Mouse (Mus musculus) embryonic facial prominence, embryonic 12.5 days (tissue): ENCODE data around the gene Smyd3. TPM values are rescaled to one million over a fixed set of nuclear protein-coding genes. Genes with fewer than 3 reads are reported as not detected.
A peak's percentile ranks its signal among the peaks of the same experiment; 100 is the strongest.

Experiments used
- ATAC-seq: fragments of 200-750 bp; cut with Nextera tagmentation; 2 replicates; pipeline ENCODE4 v1.8.0; 2017; ENCODE audit not compliant: insufficient number of reproducible peaks, insufficient read depth, low FRiP score, low TSS enrichment
- H3K27ac ChIP-seq: fragments of 300-500 bp; sonication (generic); 2 replicates; pipeline ENCODE4 v1.5.1; 2016; ENCODE audit warnings: mild to moderate bottlenecking
- H3K27me3 ChIP-seq: fragments of 300-500 bp; sonication (generic); 2 replicates; pipeline ENCODE4 v1.6.1; 2016; ENCODE audit warnings: mild to moderate bottlenecking, moderate library complexity
- H3K36me3 ChIP-seq: fragments of 300-500 bp; sonication (generic); 2 replicates; pipeline ENCODE4 v1.6.1; 2016; ENCODE audit warnings: mild to moderate bottlenecking
- H3K4me1 ChIP-seq: fragments of 300-500 bp; sonication (generic); 2 replicates; pipeline ENCODE4 v1.6.1; 2016
- H3K4me2 ChIP-seq: fragments of 300-500 bp; sonication (generic); replicated peaks from 2 replicates; pipeline ENCODE4 v1.6.1; 2016; ENCODE audit warnings: mild to moderate bottlenecking, moderate library complexity
- H3K4me3 ChIP-seq: fragments of 300-500 bp; sonication (generic); 2 replicates; pipeline ENCODE4 v1.5.1; 2016; ENCODE audit warnings: mild to moderate bottlenecking
- H3K9ac ChIP-seq: fragments of 300-500 bp; sonication (generic); 2 replicates; pipeline ENCODE4 v1.6.1; 2016; ENCODE audit warnings: mild to moderate bottlenecking, moderate library complexity
- H3K9me3 ChIP-seq: fragments of 300-500 bp; sonication (generic); 2 replicates; pipeline ENCODE4 v1.6.1; 2016; ENCODE audit warnings: mild to moderate bottlenecking, moderate library complexity
- WGBS: fragments of 180-500 bp; shearing (Covaris S2); methylation state at CpG from one replicate; pipeline ENCODE4 v1.1.7; 2016; 5-methylcytosine and 5-hydroxymethylcytosine counted together
- polyA plus RNA-seq: library from polyadenylated mRNA; unstranded; fragments of >200 nt; fragmentation: Nextera tagmentation; extraction: Ambion mirVana; gene quantifications from 2 replicates; pipeline ENCODE4 v1.2.1, GENCODE M21; 2016

Gene Smyd3
- polyA plus RNA-seq, 1 experiment from 2014 or later: 28.9 TPM

DNA sequence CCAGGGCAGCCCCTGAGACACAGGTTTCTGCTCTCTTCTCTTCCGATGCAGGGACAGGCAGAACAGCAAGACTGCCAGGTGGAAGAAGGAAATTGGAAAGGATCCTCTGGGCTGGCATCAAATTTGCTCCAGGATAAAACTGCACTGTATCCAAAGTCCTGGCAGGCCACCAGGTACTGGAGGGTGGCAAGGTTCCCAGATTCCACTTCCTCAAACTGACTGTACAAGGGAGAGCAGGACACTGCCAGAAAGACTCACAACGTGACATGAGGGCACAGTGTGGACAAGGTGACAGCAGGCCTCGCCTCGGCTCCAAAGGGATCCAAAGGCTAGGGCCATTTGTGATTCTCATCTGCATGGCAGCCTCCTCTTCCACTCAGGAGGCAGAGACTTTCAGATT, 505.6 kb downstream of the Smyd3 start:
- no peak overlapping the region for H3K4me3 ChIP-seq
- H3K9me3 ChIP-seq: no peaks in the 10 kb centered on the region
- no peaks in the 10 kb centered on the region for H3K4me1 ChIP-seq
- H3K4me2 ChIP-seq: no peak overlapping the region
- WGBS: 88% methylated on average over 4 of the region's 4 CpGs
- H3K9ac ChIP-seq: no peak overlapping the region
- H3K36me3 ChIP-seq: no peaks in the 10 kb centered on the region
- no peak for ATAC-seq
- no peaks in the 10 kb centered on the region for H3K27me3 ChIP-seq
- no peak overlapping the region for H3K27ac ChIP-seq

GRCm38 (mm10) chr1:179010756-179011155, 507.1 kb downstream of the Smyd3 start:
- Histone ChIP-seq H3K27ac (no peak overlapping the region), H3K4me1 (no peaks in the 10 kb centered on the region), H3K27me3 (no peaks in the 10 kb centered on the region), H3K9me3 (no peaks in the 10 kb centered on the region), H3K4me3 (no peak overlapping the region), H3K4me2 (no peak overlapping the region), H3K36me3 (no peaks in the 10 kb centered on the region), H3K9ac (no peak overlapping the region)
- 87% methylated on average over 3 of the region's 3 CpGs for WGBS
- no peak for ATAC-seq

DNA sequence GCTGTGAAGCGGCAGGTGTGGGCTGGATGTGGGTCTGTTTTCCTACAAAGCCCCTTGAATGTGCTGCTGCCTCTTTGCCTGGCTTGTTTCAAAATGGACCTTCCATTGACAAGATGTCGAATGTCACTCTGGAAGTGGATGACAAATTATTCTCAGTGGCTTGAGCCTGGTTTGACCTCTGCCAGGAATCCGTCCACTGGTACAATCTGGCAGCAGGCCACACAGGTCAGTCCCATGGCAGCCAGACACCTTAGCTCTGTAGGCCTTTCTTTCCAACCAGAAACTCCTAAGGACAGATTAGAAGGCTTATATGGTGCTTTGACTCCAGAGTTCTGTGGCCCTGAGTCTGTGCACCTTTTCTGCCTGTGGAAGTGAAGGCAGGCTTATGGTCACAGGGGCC, 507.9 kb downstream of the Smyd3 start:
- Histone ChIP-seq H3K9ac (no peak overlapping the region), H3K4me2 (no peak overlapping the region), H3K4me3 (no peak overlapping the region), H3K27ac (no peak overlapping the region), H3K4me1 (no peaks in the 10 kb centered on the region), H3K36me3 (no peaks in the 10 kb centered on the region), H3K9me3 (no peaks in the 10 kb centered on the region), H3K27me3 (no peaks in the 10 kb centered on the region)
- ATAC-seq: no peak
- 87% methylated on average over 3 of the region's 3 CpGs for WGBS

DNA sequence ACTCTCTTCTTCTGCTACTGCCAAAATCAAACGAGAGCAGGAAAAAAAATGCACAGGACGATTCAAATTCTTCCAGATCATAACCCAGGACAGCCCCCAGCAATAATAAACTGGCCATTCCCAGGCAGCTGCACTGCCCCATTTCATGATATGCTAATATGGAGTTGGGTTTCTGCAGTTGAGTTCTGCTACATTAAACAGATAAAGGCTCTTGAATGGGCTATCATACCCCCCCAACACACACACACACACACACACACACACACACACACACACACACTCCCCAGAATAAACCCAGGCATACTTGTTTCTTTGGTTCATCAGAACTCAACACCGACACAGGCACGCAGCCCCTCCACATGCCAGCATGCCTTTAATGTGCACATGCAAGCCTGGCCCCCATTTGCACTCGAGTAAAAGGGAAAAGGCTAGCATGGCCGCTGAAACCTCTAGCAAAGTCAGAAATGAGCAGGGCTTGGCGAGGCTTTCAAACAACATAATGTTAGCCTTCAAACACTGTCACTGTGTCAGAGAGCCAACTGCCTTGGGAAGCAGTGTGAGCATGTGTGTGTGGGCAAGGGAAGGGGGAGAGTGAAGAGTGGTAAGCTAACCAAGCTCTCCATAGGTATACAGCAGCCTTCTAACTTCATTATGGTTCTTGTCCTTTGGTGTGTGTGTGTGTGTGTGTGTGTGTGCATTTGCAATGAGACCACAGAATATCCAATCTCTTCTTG, 513.5 kb downstream of the Smyd3 start:
- ATAC-seq: no peak
- Histone ChIP-seq H3K27me3 (no peaks in the 10 kb centered on the region), H3K9ac (no peak overlapping the region), H3K9me3 (no peaks in the 10 kb centered on the region), H3K27ac (no peak overlapping the region), H3K36me3 (no peaks in the 10 kb centered on the region), H3K4me1 (peaks cover 9% of the 10 kb centered on the region), H3K4me2 (no peak overlapping the region), H3K4me3 (no peak overlapping the region)
- 60% methylated on average over 7 of the region's 7 CpGs for WGBS

- Histone ChIP-seq H3K27ac (no peak overlapping the region), H3K4me2 (no peak overlapping the region), H3K9ac (no peak overlapping the region), H3K4me1 (peaks cover 9% of the 10 kb centered on the region), H3K4me3 (no peak overlapping the region), H3K27me3 (no peaks in the 10 kb centered on the region), H3K36me3 (no peaks in the 10 kb centered on the region), H3K9me3 (no peaks in the 10 kb centered on the region)
- ATAC-seq: no peak
- 82% methylated on average over 5 of the region's 5 CpGs for WGBS
Observed at GRCm38 (mm10) chr1:179003406-179004132, 514.3 kb downstream of the Smyd3 start.

DNA sequence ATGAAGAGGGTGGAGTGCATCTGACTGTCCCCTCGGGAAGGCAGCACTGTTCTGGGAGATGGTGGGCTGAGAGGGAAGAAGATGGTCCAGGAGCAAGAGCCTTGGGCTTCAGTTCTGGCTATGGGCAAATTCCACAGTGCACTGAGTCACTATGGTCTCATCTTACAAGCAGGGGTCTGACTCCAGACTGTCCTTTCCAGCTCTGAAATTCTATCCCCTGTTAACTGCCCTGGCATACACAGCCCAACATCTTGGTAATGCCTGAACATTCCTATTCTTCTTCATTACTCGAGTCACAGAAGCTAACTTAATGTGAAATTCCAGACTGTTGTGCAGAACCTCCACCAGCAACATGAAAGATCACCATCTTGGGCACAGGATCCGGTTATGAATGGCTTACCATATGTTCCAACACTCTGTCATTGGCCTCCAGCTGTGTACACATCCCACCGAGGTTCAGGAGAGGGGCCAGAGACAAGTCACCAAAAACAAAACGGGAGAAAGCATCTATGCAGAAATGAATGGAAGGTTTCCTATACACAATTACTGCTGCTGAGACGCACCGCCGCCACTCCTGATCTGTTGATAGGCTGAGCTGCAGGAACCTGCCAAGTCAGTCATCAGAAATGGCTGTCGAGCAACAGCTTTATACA, 517.8 kb downstream of the Smyd3 start:
- Histone ChIP-seq H3K4me3 (no peak overlapping the region), H3K4me2 (no peak overlapping the region), H3K27ac (no peak overlapping the region), H3K27me3 (no peaks in the 10 kb centered on the region), H3K9me3 (no peaks in the 10 kb centered on the region), H3K36me3 (no peaks in the 10 kb centered on the region), H3K4me1 (peaks cover 17% of the 10 kb centered on the region), H3K9ac (no peak overlapping the region)
- no peak for ATAC-seq
- 53% methylated on average over 9 of the region's 9 CpGs for WGBS

GRCm38 (mm10) chr1:178997870-178998269, 520.0 kb downstream of the Smyd3 start:
- no peak overlapping the region for H3K9ac ChIP-seq
- peaks cover 23% of the 10 kb centered on the region for H3K4me1 ChIP-seq
- no peaks in the 10 kb centered on the region for H3K27me3 ChIP-seq
- ATAC-seq: peak; percentile 60; the same call in 1 of the 2 replicates
- 0 out of 2 replicates have a peak overlapping the region, but pooled peaks have one; percentile 19 for H3K27ac ChIP-seq
- no peaks in the 10 kb centered on the region for H3K9me3 ChIP-seq
- no peak overlapping the region for H3K4me3 ChIP-seq
- H3K4me2 ChIP-seq: no peak overlapping the region
- no peaks in the 10 kb centered on the region for H3K36me3 ChIP-seq
- 28% methylated on average over 4 of the region's 4 CpGs for WGBS

DNA sequence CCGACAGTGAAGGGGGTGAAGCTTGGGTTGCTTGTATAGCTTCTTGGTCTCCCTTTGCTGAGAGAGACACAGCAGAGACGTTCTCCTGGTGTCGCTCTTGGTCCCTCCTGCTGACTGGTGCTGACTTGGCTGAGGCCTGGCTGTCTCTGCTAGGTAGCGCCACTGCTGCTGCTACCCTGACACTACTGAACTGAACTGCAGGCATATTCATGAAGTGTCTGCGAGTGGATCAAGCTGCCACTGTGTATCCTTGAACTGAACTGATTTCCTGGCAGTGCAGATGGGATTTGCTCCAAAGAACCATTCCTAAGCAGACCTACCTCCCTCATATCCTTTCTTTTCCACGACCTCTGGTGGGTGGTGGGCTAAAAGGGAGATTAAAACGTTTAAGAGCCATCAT, 523.6 kb downstream of the Smyd3 start:
- peaks cover 32% of the 10 kb centered on the region for H3K4me1 ChIP-seq
- H3K9me3 ChIP-seq: no peaks in the 10 kb centered on the region
- H3K36me3 ChIP-seq: no peaks in the 10 kb centered on the region
- H3K9ac ChIP-seq: no peak overlapping the region
- no peak overlapping the region for H3K27ac ChIP-seq
- ATAC-seq: no peak
- H3K4me2 ChIP-seq: no peak overlapping the region
- 77% methylated on average over 7 of the region's 7 CpGs for WGBS
- H3K4me3 ChIP-seq: no peak overlapping the region
- no peaks in the 10 kb centered on the region for H3K27me3 ChIP-seq

DNA sequence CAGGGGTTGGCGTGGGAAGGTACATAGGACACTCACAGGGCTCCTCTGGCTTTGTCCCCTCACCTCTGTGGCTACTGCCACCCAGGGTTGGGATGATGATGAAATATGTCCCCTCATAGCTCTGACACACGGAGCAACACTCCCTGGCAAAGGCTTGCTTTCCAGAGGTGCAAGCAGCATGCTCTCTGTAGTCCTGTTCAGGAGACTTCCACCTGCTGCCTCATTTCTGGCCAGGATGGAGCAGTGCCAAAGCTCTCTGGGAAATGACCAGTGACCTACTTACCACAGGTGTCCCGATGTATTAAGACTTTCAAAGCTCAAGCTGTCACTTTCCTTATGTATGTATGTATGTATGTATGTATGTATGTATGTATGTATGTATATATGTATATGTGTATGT, 525.3 kb downstream of the Smyd3 start:
- ATAC-seq: no peak
- H3K27me3 ChIP-seq: no peaks in the 10 kb centered on the region
- H3K4me3 ChIP-seq: no peak overlapping the region
- no peak overlapping the region for H3K27ac ChIP-seq
- no peaks in the 10 kb centered on the region for H3K9me3 ChIP-seq
- no peak overlapping the region for H3K9ac ChIP-seq
- H3K4me2 ChIP-seq: no peak overlapping the region
- peaks cover 29% of the 10 kb centered on the region; the same call in 1 of the 2 replicates for H3K4me1 ChIP-seq
- no peaks in the 10 kb centered on the region for H3K36me3 ChIP-seq
- WGBS: 92% methylated on average over 3 of the region's 3 CpGs

DNA sequence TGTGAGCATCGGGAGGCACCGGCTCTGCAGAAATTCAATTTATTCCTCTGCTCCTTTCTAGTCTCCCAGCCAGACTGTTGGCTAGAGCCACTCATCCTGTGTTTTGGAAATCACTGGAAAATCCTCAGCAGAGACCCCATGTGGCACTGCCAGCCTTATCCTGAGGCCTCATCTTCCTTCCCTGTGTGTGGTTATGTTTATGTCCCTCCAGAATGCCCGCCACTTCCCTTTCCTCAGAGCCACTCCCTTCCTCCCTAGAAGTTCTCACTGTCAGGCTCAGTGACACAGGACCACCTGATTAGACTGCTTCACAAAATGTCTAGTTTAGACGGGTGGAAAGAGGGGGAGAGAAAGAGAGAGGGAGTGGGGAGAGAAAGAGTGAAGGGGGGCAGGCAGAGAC, 526.4 kb downstream of the Smyd3 start:
- ATAC-seq: no peak
- 43% methylated on average over 4 of the region's 4 CpGs for whole genome bisulfite sequencing
- H3K4me3 ChIP-seq: no peak overlapping the region
- no peaks in the 10 kb centered on the region for H3K27me3 ChIP-seq
- no peaks in the 10 kb centered on the region for H3K36me3 ChIP-seq
- H3K27ac ChIP-seq: no peak overlapping the region
- no peak overlapping the region for H3K9ac ChIP-seq
- no peaks in the 10 kb centered on the region for H3K9me3 ChIP-seq
- H3K4me2 ChIP-seq: no peak overlapping the region
- H3K4me1 ChIP-seq: peaks cover 27% of the 10 kb centered on the region; the same call in 1 of the 2 replicates

DNA sequence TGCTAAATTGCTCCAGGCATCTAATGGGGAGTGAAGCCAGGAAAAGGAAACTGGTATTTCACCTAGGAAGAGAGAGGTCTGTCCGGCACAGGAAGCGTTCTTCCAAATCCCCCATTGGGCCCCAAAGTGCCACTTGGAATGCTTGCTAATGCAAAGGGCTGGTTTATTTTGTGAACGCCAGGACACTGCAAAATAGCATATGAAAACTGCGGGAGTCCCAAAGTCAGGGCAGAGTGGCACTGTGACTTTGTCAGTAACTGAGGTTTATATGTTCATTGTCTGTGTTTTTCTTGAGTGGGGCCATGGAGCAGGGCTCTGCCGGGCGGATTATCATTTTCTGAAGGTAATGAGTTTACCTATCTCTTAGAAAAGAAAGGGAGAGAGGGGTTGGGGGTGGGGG, 526.8 kb downstream of the Smyd3 start:
- Histone ChIP-seq H3K4me3 (no peak overlapping the region), H3K27ac (no peak overlapping the region), H3K4me2 (no peak overlapping the region), H3K4me1 (peaks cover 27% of the 10 kb centered on the region; the same call in 1 of the 2 replicates), H3K9ac (no peak overlapping the region), H3K27me3 (no peaks in the 10 kb centered on the region), H3K36me3 (no peaks in the 10 kb centered on the region), H3K9me3 (no peaks in the 10 kb centered on the region)
- 64% methylated on average over 6 of the region's 6 CpGs for WGBS
- no peak for ATAC-seq

DNA sequence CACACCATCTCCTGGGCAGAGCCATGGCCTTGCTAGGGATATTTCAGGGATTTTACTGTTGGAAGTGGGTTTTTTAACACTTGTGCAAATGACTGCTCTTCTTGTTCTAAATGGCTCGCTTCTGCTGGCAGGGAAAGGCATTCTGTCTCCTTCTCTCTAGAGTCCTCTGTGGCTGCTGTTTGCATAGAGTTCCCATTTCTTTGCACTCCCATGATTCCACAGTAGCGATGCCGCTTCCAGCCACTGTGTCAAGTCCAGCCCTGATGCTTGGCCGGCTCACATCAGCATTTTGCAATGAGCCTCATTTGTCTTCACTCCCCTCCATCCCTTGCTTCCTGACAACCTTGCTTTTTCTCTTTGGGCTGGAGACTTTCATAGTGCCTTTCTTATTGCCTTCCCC, 528.4 kb downstream of the Smyd3 start:
- H3K27ac ChIP-seq: 0 out of 2 replicates have a peak overlapping the region, but pooled peaks have one; percentile 30

More for the DNA sequence above, 528.4 kb downstream of the Smyd3 start:
- Histone ChIP-seq H3K4me1 (peaks cover 27% of the 10 kb centered on the region; the same call in 1 of the 2 replicates), H3K9me3 (no peaks in the 10 kb centered on the region), H3K27me3 (no peaks in the 10 kb centered on the region), H3K4me3 (no peak overlapping the region), H3K9ac (no peak overlapping the region), H3K36me3 (no peaks in the 10 kb centered on the region), H3K4me2 (no peak overlapping the region)
- no peak for ATAC-seq
- 90% methylated on average over 4 of the region's 4 CpGs for WGBS
